Mouse (Mus musculus) heart, adult 2 months (tissue): ENCODE data around the gene Etfa.

ENCODE experiments used
- CTCF ChIP-seq: fragments of 200-600 bp; IDR thresholded peaks from 2 replicates; pipeline ENCODE4 v1.8.1; 2022; ENCODE audit warnings: antibody characterized with exemption, mild to moderate bottlenecking, moderate library complexity
- POLR2A ChIP-seq: fragments of 200-500 bp; IDR thresholded peaks from 2 replicates; pipeline ENCODE4 v1.6.1; 2011; ENCODE audit warnings: mild to moderate bottlenecking, low read depth, low read length, control low read depth; ENCODE audit not compliant: insufficient read depth

- no peak for TF ChIP-seq CTCF
- no peak for TF ChIP-seq POLR2A
These were observed 101.6 kb downstream of the Etfa start for GRCm38 (mm10) chr9:55410430-55410829.
